Mouse (Mus musculus) kidney, embryonic 16.5 days (tissue): ENCODE results near the gene Gm14399. TPM values are rescaled to one million over a fixed set of nuclear protein-coding genes. Genes with fewer than 3 reads are reported as not detected.
"Not testable (repeated sequence)": the region's sequence is repeated elsewhere in the genome, so short reads cannot be mapped to it uniquely, and the experiment has no call there.

Experiments
- ATAC-seq: fragments of 200-750 bp; cut with Nextera tagmentation; 2 replicates; pipeline ENCODE4 v1.8.0; 2017; ENCODE audit warnings: moderate TSS enrichment; ENCODE audit not compliant: low FRiP score, low TSS enrichment
- H3K27ac ChIP-seq: fragments of 300-500 bp; sonication (generic); 2 replicates; pipeline ENCODE4 v1.5.1; 2014; ENCODE audit warnings: low read length
- H3K27me3 ChIP-seq: fragments of 300-500 bp; sonication (generic); 2 replicates; pipeline ENCODE4 v1.6.1; 2014; ENCODE audit warnings: low read length, control low read depth, mixed read lengths; ENCODE audit not compliant: insufficient read depth
- H3K36me3 ChIP-seq: fragments of 300-500 bp; sonication (generic); 2 replicates; pipeline ENCODE4 v1.6.1; 2014; ENCODE audit warnings: low read length, control low read depth, mixed read lengths; ENCODE audit not compliant: insufficient read depth
- H3K4me1 ChIP-seq: fragments of 300-500 bp; sonication (generic); 2 replicates; pipeline ENCODE4 v1.6.1; 2014; ENCODE audit warnings: low read length, control low read depth, mixed read lengths; ENCODE audit not compliant: insufficient read depth
- H3K4me2 ChIP-seq: fragments of 300-500 bp; sonication (generic); replicated peaks from 2 replicates; pipeline ENCODE4 v1.6.1; 2014; ENCODE audit warnings: low read depth, low read length
- H3K4me3 ChIP-seq: fragments of 300-500 bp; sonication (generic); 2 replicates; pipeline ENCODE4 v1.5.1; 2014; ENCODE audit warnings: mild to moderate bottlenecking, low read length
- H3K9ac ChIP-seq: fragments of 300-500 bp; sonication (generic); replicated peaks from 2 replicates; pipeline ENCODE4 v1.6.1; 2014; ENCODE audit warnings: low read length
- H3K9me3 ChIP-seq: fragments of 300-500 bp; sonication (generic); 2 replicates; pipeline ENCODE4 v1.6.1; 2016; ENCODE audit warnings: low read length, control low read depth
- WGBS: fragments of 180-500 bp; shearing (Covaris S2); extraction: QIAGEN DNeasy Blood & Tissue Kit; methylation state at CpG from one replicate; pipeline ENCODE4 v1.1.7; 2014; 5-methylcytosine and 5-hydroxymethylcytosine counted together
- polyA plus RNA-seq: library from polyadenylated mRNA; unstranded; fragments of >200 nt; fragmentation: Nextera tagmentation; extraction: Ambion mirVana; gene quantifications from 2 replicates; pipeline ENCODE4 v1.2.1, GENCODE M21; 2015

The Gm14399 gene
- polyA plus RNA-seq: 7.3 and 10.7 TPM in 2 replicates

- H3K4me3 ChIP-seq: peak within 1 kb of the TSS; percentile 50
- H3K27me3 ChIP-seq, H3K27ac ChIP-seq, ATAC-seq, H3K9me3 ChIP-seq, H3K36me3 ChIP-seq, H3K4me1 ChIP-seq: not testable (repeated sequence)
- peak within 1 kb of the TSS; percentile 48; the same call in 1 of the 2 replicates for H3K9ac ChIP-seq
- WGBS: 0% methylated on average over 1 of the region's 2 CpGs
- H3K4me2 ChIP-seq: peak within 1 kb of the TSS; percentile 38
Observed at GRCm38 (mm10) chr2:175141993-175142295, at the start of gene Gm14399. Gene Gm14399, minus strand, starts transcription at chr2:175142012.

GRCm38 (mm10) chr2:175179008-175179407 lies 37.2 kb upstream of the Gm14399 start:
- H3K9me3 ChIP-seq, H3K27ac ChIP-seq, ATAC-seq, H3K9ac ChIP-seq, H3K4me2 ChIP-seq, H3K27me3 ChIP-seq, H3K4me1 ChIP-seq, H3K4me3 ChIP-seq, H3K36me3 ChIP-seq: not testable (repeated sequence)
- WGBS: 45% methylated on average over 1 of the region's 1 CpGs

DNA sequence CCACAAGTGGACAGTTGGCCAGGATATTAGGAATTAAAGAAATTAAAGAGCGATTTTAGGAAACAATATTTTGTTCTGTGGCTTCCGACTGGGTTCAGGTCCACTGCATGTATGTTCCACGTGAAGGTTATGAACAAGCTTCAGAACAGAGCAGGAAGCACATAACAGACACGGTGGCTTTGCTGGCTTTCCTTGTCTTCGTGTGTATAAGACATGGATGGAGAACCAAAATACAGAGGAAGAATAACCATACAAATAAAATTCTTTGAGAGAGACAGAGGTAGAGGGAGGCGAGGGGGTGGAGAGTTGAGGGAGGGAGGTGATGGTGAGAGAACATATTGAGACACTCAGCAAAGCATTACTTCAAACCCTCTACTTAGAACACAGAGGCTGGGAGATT lies 34.5 kb upstream of the Gm14399 start:
- 87% methylated on average over 6 of the region's 6 CpGs for WGBS
- H3K27me3 ChIP-seq: no peaks in the 10 kb centered on the region
- H3K27ac ChIP-seq: no peak overlapping the region
- no peak overlapping the region for H3K4me3 ChIP-seq
- H3K9ac ChIP-seq: no peak overlapping the region
- no peaks in the 10 kb centered on the region for H3K4me1 ChIP-seq
- H3K36me3 ChIP-seq: no peaks in the 10 kb centered on the region
- H3K9me3 ChIP-seq: no peaks in the 10 kb centered on the region
- ATAC-seq: no peak
- no peak overlapping the region for H3K4me2 ChIP-seq

GRCm38 (mm10) chr2:175175401-175176180 lies 33.8 kb upstream of the Gm14399 start, which contains the start of gene Gm14443:
Gene Gm14443, minus strand, starts transcription at chr2:175175871.
- ATAC-seq, H3K27me3 ChIP-seq, H3K4me2 ChIP-seq, H3K4me3 ChIP-seq, H3K36me3 ChIP-seq, H3K27ac ChIP-seq, H3K9me3 ChIP-seq, H3K9ac ChIP-seq, H3K4me1 ChIP-seq: not testable (repeated sequence)
- WGBS: 77% methylated on average over 12 of the region's 12 CpGs

DNA sequence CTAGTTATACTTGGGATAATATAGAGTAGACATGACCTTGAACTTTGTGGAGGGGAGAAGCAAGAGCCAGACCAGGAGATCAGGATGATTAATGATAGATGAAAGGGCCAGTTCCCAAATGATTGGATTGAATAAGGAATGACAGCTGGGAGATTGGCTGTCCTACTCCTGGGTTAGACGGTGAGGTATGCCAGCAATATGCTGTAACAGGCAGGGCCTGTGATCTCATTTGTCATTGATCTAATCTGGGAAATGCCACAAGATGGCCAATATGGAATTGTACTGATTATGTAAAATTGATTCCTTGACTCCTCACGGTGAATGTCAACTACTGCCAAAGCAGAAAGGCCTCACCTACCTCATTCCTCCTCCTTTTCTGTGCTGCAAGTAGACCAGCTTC lies 32.2 kb upstream of the Gm14399 start:
- not testable (repeated sequence) for H3K4me3 ChIP-seq, H3K9ac ChIP-seq, H3K9me3 ChIP-seq, H3K27me3 ChIP-seq, H3K4me1 ChIP-seq, H3K27ac ChIP-seq, H3K4me2 ChIP-seq, ATAC-seq, H3K36me3 ChIP-seq
- WGBS: 93% methylated on average over 2 of the region's 2 CpGs

DNA sequence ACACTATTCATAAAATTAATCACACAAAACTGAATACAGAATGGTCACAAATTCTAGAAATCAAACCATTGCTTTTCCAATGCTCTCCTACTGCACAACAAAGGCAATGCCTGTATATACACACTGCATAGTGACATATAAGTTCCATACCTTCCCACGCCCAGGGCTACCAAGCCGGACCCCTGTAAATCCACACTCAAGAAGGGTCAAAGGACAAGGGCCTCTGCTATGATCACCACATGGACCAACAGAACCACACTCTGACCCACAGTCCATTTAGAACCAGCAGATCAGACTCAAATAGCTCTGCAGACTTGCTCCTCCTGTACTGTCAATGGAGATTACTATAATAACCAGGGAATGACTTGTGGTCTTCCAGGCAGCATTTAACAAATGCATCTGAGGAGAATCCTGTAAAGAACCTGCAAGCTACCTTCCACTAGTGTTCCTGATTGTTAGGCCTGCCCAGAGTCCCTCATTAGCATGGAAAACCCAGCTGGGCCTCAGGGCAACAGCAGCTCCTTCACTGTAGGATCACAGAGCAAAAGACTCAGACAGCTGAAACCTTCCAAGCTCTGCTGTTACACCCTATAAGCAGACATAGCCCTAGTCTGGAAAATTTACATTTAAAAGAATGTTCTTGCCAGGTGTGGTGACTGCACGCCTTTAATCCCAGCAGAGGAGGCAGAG lies 31.2 kb upstream of the Gm14399 start:
- H3K27me3 ChIP-seq, H3K27ac ChIP-seq, H3K4me1 ChIP-seq, H3K36me3 ChIP-seq, ATAC-seq, H3K9ac ChIP-seq, H3K9me3 ChIP-seq, H3K4me2 ChIP-seq, H3K4me3 ChIP-seq: not testable (repeated sequence)
- 83% methylated on average over 3 of the region's 3 CpGs for WGBS

- H3K9me3 ChIP-seq: no peaks in the 10 kb centered on the region
- no peak for ATAC-seq
- H3K4me1 ChIP-seq: no peaks in the 10 kb centered on the region
- H3K4me3 ChIP-seq: no peak overlapping the region
- 88% methylated on average over 3 of the region's 3 CpGs for WGBS
- H3K36me3 ChIP-seq: no peaks in the 10 kb centered on the region
- H3K27ac ChIP-seq: no peak overlapping the region
- H3K9ac ChIP-seq: no peak overlapping the region
- no peak overlapping the region for H3K4me2 ChIP-seq
- no peaks in the 10 kb centered on the region for H3K27me3 ChIP-seq
Observed at GRCm38 (mm10) chr2:175172123-175172522, 30.3 kb upstream of the Gm14399 start.

GRCm38 (mm10) chr2:175166870-175167269 lies 25.1 kb upstream of the Gm14399 start:
- H3K27ac ChIP-seq, H3K36me3 ChIP-seq, H3K4me1 ChIP-seq, ATAC-seq, H3K9ac ChIP-seq, H3K4me3 ChIP-seq, H3K9me3 ChIP-seq, H3K4me2 ChIP-seq, H3K27me3 ChIP-seq: not testable (repeated sequence)
- 81% methylated on average over 2 of the region's 2 CpGs for WGBS

DNA sequence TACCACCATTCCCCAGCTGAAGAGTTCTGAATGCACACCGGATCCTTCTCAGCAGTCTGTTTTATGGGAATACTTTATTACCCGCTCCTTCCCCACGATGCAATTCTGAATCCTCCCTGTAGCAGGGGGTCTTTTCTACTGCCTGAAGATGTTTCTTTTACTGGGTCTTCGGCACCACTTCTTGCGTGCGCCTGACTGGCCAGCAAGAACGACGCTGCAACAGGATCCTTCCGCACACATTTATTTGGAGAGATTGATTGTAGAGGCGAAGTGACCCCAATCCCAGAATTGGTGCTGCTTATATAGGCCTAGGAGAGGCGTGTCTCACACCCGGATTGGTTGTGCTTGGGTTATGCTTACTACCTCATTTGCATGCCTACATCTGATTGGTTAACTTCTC lies 23.3 kb upstream of the Gm14399 start:
- not testable (repeated sequence) for H3K4me3 ChIP-seq, H3K4me2 ChIP-seq, H3K27ac ChIP-seq, H3K36me3 ChIP-seq, H3K4me1 ChIP-seq, H3K27me3 ChIP-seq, H3K9me3 ChIP-seq, H3K9ac ChIP-seq, ATAC-seq
- 94% methylated on average over 12 of the region's 12 CpGs for WGBS

- WGBS: 87% methylated on average over 4 of the region's 4 CpGs
- ATAC-seq, H3K36me3 ChIP-seq, H3K9ac ChIP-seq, H3K4me3 ChIP-seq, H3K4me1 ChIP-seq, H3K27ac ChIP-seq, H3K27me3 ChIP-seq, H3K4me2 ChIP-seq: not testable (repeated sequence)
- peaks cover 17% of the 10 kb centered on the region for H3K9me3 ChIP-seq
Observed at GRCm38 (mm10) chr2:175161438-175161837, 19.6 kb upstream of the Gm14399 start.
